8 mouse cellular contexts compared by ENCODE assay signal in genomic region chr4:140837879-140838278, GRCm38 (mm10). TPM values are rescaled to one million over a fixed set of nuclear protein-coding genes. Genes with fewer than 3 reads are reported as not detected.
DNase-seq lines count a peak whose midpoint lies in the region; ATAC-seq and TF ChIP-seq lines count a peak whose summit lies in the region.

No protein-coding gene starts in this region.

- H3K9me3 ChIP-seq in hindbrain, embryonic 11.5 days (ENCODE audit: control insufficient read depth, low read length): no peaks in the 10 kb centered on the region
- H3K9me3 ChIP-seq in hindbrain, embryonic 14.5 days (ENCODE audit: control insufficient read depth, low read length): no peaks in the 10 kb centered on the region
- no peaks in the 10 kb centered on the region for H3K9me3 ChIP-seq in E14TG2a.4 (ENCODE audit: low read length)
- no peaks in the 10 kb centered on the region for H3K9me3 ChIP-seq in limb, embryonic 11.5 days (ENCODE audit: control insufficient read depth, low read length)

- no peaks in the 10 kb centered on the region for H3K27me3 ChIP-seq in hindbrain, embryonic 11.5 days (ENCODE audit: control insufficient read depth, insufficient read depth, low read length)
- no peaks in the 10 kb centered on the region for H3K27me3 ChIP-seq in hindbrain, embryonic 14.5 days (ENCODE audit: control insufficient read depth, insufficient read depth, low read length)
- H3K27me3 ChIP-seq in E14TG2a.4 (ENCODE audit: insufficient read depth, low read length): peaks cover 10% of the 10 kb centered on the region; the same call in 1 of the 2 replicates
- no peaks in the 10 kb centered on the region for H3K27me3 ChIP-seq in limb, embryonic 11.5 days (ENCODE audit: control insufficient read depth, insufficient read depth, low read length)

- H3K9ac ChIP-seq in hindbrain, embryonic 11.5 days (ENCODE audit: low read depth, low read length): no peak overlapping the region
- no peak overlapping the region for H3K9ac ChIP-seq in hindbrain, embryonic 14.5 days
- H3K9ac ChIP-seq in limb, embryonic 11.5 days (ENCODE audit: low read length): no peak overlapping the region

- ATAC-seq in hindbrain, embryonic 11.5 days (ENCODE audit: low FRiP score): 0 out of 2 replicates have a peak, but pooled peaks have one; percentile 21
- ATAC-seq in hindbrain, embryonic 14.5 days (ENCODE audit: low FRiP score): no peak
- ATAC-seq in limb, embryonic 11.5 days (ENCODE audit: insufficient number of reproducible peaks, low FRiP score, low TSS enrichment, low read depth): no peak

- DNase-seq in hindbrain, embryonic 11.5 days (ENCODE audit: low spot score): no peak
- no peak for DNase-seq in hindbrain, embryonic 14.5 days (ENCODE audit: low spot score)
- peak; percentile 21 to 66 for DNase-seq in adrenal gland, postnatal 4 days (ENCODE audit: low spot score in 2 of 2)
- DNase-seq in limb, embryonic 11.5 days (ENCODE audit: low spot score): peak; percentile 43
- no peak for DNase-seq in left cerebral cortex, adult 8-10 months (ENCODE audit: low spot score in 2 of 2)
- no peak for DNase-seq in frontal cortex, postnatal 25 days (ENCODE audit: low spot score in 2 of 2)
- DNase-seq in spleen, postnatal 36 days (ENCODE audit: low spot score in 2 of 2): no peak

- no peak overlapping the region; the same call in 1 of the 2 replicates for H3K4me2 ChIP-seq in hindbrain, embryonic 11.5 days (replicated peaks; ENCODE audit: low read depth, low read length)
- no peak overlapping the region for H3K4me2 ChIP-seq in hindbrain, embryonic 14.5 days (replicated peaks)
- no peak overlapping the region; the same call in 1 of the 2 replicates for H3K4me2 ChIP-seq in limb, embryonic 11.5 days (ENCODE audit: low read depth, severe bottlenecking)

- no peak for TF ChIP-seq CTCF in E14TG2a.4 (conservative IDR thresholded peaks at IDR 0.05; ENCODE audit: low read length)

- 25% methylated on average over 8 of the region's 8 CpGs for WGBS in hindbrain, embryonic 11.5 days
- WGBS in hindbrain, embryonic 14.5 days: 29% methylated on average over 8 of the region's 8 CpGs
- WGBS in limb, embryonic 11.5 days: 21% methylated on average over 8 of the region's 8 CpGs

- H3K4me1 ChIP-seq in hindbrain, embryonic 11.5 days (replicated peaks; ENCODE audit: control insufficient read depth, insufficient read depth, low read length): peaks cover 3% of the 10 kb centered on the region
- H3K4me1 ChIP-seq in hindbrain, embryonic 14.5 days (replicated peaks; ENCODE audit: control insufficient read depth, insufficient read depth, low read length): peaks cover 20% of the 10 kb centered on the region
- H3K4me1 ChIP-seq in E14TG2a.4 (replicated peaks; ENCODE audit: low read depth, low read length): peaks cover 43% of the 10 kb centered on the region
- peaks cover 8% of the 10 kb centered on the region; the same call in 1 of the 2 replicates for H3K4me1 ChIP-seq in limb, embryonic 11.5 days (ENCODE audit: control insufficient read depth, insufficient read depth, low read length)

- H3K27ac ChIP-seq in hindbrain, embryonic 11.5 days (ENCODE audit: low read depth, low read length): no peak overlapping the region
- H3K27ac ChIP-seq in hindbrain, embryonic 14.5 days: no peak overlapping the region
- no peak overlapping the region for H3K27ac ChIP-seq in limb, embryonic 11.5 days (replicated peaks; ENCODE audit: low read depth, low read length)

- no peak overlapping the region for H3K4me3 ChIP-seq in hindbrain, embryonic 11.5 days (ENCODE audit: low read depth, low read length)
- no peak overlapping the region for H3K4me3 ChIP-seq in hindbrain, embryonic 14.5 days (replicated peaks; ENCODE audit: low read length)
- peak overlapping the region; percentile 66 for H3K4me3 ChIP-seq in E14TG2a.4 (replicated peaks; ENCODE audit: low read length)
- H3K4me3 ChIP-seq in limb, embryonic 11.5 days (ENCODE audit: low read depth, low read length): no peak overlapping the region

- H3K36me3 ChIP-seq in hindbrain, embryonic 11.5 days (ENCODE audit: control insufficient read depth, insufficient read depth, low read length): no peaks in the 10 kb centered on the region
- H3K36me3 ChIP-seq in hindbrain, embryonic 14.5 days (replicated peaks; ENCODE audit: control insufficient read depth, insufficient read depth): no peaks in the 10 kb centered on the region
- no peaks in the 10 kb centered on the region for H3K36me3 ChIP-seq in E14TG2a.4 (ENCODE audit: insufficient read depth, low read length)
- H3K36me3 ChIP-seq in limb, embryonic 11.5 days (ENCODE audit: control insufficient read depth, insufficient read depth, low read length): no peaks in the 10 kb centered on the region

RNA-seq across cellular contexts. Expression of gene Padi1, which starts 7.7 kb away (rescaled TPM):
- polyA plus RNA-seq in hindbrain, embryonic 11.5 days (2014; fragmentation: Nextera tagmentation; extraction: Ambion mirVana): 0.05 and 0.08 TPM in 2 replicates
- polyA plus RNA-seq in hindbrain, embryonic 14.5 days (2014; fragmentation: Nextera tagmentation; extraction: Ambion mirVana): not detected in 2 replicates
- not detected for total RNA-seq in adrenal gland, postnatal 4 days (2021)
- polyA plus RNA-seq in limb, embryonic 11.5 days (2014; fragmentation: Nextera tagmentation; extraction: Ambion mirVana): 0.28 and 0.44 TPM in 2 replicates
- total RNA-seq in left cerebral cortex, adult 8-10 months (2022): under 1 TPM in 2 of 4 experiments, not detected in 2; 0.11 to 0.16 TPM

RNA-seq across cellular contexts. Expression of gene Padi3, which starts 27.4 kb away (rescaled TPM):
- polyA plus RNA-seq in hindbrain, embryonic 11.5 days (2014; fragmentation: Nextera tagmentation; extraction: Ambion mirVana): not detected in 2 replicates
- polyA plus RNA-seq in hindbrain, embryonic 14.5 days (2014; fragmentation: Nextera tagmentation; extraction: Ambion mirVana): not detected in 2 replicates
- total RNA-seq in adrenal gland, postnatal 4 days (2021): not detected
- polyA plus RNA-seq in limb, embryonic 11.5 days (2014; fragmentation: Nextera tagmentation; extraction: Ambion mirVana): 0.54 and 0.61 TPM in 2 replicates
- not detected for total RNA-seq in left cerebral cortex, adult 8-10 months (2022)

Comparison
In these comparisons a context has a peak if more than half of its experiments do, and no peak if none do; other contexts are left out.
1. DNase-seq: peak in adrenal gland, postnatal 4 days (2 of 2) and limb, embryonic 11.5 days (single experiment); none in hindbrain, embryonic 11.5 days (single experiment), hindbrain, embryonic 14.5 days (single experiment), left cerebral cortex, adult 8-10 months (0 of 2), frontal cortex, postnatal 25 days (0 of 2) and spleen, postnatal 36 days (0 of 2).